Mouse (Mus musculus) naive thymus-derived CD4-positive, alpha-beta T cell, adult 2 months (primary cell): ENCODE measurements around the gene Zswim3.
"Not testable (repeated sequence)": the region's sequence is repeated elsewhere in the genome, so short reads cannot be mapped to it uniquely, and the experiment has no call there.

Source experiments
- DNase-seq: peaks from one replicate; pipeline ENCODE4 v3.0.0-alpha.2; 2011; ENCODE audit warnings: low read depth

Gene Zswim3

DNA sequence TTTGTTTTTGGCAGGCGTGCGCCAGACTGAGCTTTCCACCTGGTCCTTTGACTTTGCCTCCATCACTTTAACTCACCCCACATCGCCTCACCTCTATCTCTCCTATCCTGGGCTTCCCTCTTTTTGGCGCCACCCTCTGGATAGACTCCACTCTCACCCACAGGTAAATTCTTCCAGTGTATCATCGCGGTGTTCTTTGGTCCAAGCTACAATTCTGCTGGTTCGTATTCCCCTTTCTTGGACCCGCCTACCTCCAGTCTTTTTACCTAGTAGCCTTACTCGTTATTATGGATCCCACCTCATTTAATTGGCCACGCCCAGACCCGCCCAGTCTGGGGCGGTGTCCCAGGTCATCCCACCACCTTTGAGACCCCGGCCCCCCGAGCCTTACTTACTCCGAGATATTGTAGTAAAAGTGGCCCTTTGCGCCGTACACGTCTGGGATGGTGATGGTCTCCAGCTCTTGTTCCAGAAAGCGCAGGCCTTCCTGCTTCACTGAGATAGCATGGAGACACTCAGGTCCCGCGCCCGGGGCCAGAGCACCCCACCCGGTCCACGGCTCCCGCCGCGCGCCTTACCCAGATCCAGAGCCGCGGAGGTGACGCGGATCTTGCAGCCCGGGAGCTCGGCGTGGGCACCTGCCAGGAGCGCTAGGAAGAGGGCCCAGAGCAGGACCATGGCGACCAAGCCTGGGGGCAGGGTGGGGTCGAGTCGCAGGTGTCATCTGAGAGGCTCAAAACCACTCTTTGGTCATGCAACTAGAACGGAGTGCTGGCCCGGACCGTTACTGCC is 51.6 kb downstream of the Zswim3 start:
- peak; percentile 37 for DNase-seq

DNA sequence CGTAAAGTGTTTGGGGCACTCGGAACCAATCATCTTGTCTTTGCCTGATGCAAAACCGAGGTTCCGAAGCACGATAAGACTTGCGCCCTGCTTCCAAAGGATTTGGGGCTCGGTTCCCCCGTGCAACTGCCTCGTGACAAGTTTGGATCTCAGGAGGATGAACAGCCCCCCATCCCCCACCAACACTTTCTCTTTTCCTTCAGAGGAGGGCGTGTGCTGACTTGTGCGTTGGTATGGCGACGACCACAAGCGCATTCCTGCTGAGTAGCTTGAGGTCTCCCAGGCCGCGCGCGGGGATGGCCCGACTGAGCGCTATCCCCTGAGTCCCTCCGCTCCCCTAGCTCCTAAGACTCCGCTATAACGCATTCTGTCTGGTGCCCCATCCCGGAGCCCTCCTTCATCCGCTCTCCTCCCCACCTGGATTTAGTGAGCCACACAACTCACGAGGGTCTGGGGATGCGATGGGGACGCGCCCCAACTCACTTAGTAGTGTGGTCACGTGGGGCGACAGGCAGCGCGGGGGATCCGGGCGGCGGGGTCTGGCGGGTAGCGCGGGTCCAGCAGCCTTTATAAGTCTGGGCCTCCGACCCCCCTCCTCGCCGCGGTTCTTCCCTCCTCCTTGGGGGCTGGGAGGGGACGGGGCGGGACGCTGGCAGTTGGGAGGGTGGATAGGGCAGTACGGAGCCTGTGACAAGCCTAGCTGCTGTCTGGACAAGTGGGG is 52.4 kb downstream of the Zswim3 start, which contains the start of gene Pltp:
Gene Pltp, minus strand, starts transcription at position 611 of the 721 bp plus-strand sequence.
- peak; percentile 66 for DNase-seq

GRCm38 (mm10) chr2:164857842-164858553 is 53.1 kb downstream of the Zswim3 start:
- peak; percentile 39 for DNase-seq

DNA sequence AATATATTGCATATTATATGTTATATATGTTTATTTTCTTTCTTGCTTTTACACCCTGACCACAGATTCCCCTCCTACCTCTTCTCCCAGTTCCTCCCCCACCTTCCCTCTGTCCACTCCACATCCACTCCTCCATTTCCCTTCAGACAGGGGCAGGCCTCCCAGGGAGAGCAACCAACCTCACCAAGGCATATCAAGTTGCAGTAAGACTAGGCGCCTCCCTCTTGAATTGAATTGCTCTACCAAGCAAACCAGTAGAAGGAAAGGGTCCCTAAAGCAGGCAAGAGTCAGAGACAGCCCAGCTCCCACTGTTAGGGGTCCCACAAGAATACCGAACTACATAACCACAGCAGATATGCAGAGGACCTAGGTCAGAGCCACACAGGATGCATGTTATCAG is 54.3 kb downstream of the Zswim3 start:
- DNase-seq = no peak

- no peak for DNase-seq
These were observed 54.9 kb downstream of the Zswim3 start for GRCm38 (mm10) chr2:164859640-164860432.

- DNase-seq = no peak
These were observed 56.2 kb downstream of the Zswim3 start for GRCm38 (mm10) chr2:164861094-164861493.

- no peak for DNase-seq
These were observed 57.4 kb downstream of the Zswim3 start for GRCm38 (mm10) chr2:164862179-164862861.

DNA sequence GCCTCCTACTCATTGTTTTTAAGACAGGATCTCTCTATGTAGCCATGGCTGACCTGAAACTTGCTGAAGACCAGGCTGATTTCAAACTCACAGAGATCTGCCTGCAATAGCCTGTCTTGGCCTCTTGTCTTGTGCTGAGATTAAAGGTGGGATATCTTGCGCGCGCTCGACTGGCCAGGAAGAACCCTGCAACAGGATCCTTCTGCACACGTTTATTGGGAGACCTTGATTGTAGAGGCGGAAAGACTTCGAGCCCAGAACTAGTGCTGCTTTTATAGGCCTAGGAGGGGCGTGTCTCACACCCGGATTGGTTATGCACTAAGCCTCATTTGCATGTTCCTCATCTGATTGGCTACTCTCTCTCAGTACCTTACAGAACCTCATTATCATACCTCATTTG is 58.5 kb downstream of the Zswim3 start:
- DNase-seq = not testable (repeated sequence)

- no peak for DNase-seq
These were observed 59.7 kb downstream of the Zswim3 start for GRCm38 (mm10) chr2:164864593-164864992.

- DNase-seq = peak; percentile 54
These were observed 62.0 kb downstream of the Zswim3 start for GRCm38 (mm10) chr2:164866741-164867551.

DNA sequence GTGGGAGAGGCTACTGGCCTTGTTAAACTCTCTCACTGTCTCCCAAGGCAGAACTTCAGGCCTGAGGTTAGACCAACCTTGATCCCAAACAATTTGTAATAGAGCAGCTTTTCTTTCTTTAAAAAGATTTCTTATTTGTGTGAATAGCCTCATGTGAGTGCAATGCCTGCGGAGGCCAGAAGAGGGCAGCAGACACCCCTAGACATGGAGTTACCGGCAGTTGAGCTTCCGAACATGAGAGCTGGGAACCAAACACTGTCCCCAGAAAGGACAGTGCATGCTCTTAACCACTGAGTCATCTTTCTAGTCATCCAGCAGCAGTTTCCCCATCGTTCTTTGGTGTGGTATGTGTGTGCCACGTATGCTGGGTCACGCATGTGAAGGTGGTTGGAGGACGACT is 62.7 kb downstream of the Zswim3 start:
- DNase-seq = peak; percentile 50

- peak; percentile 73 for DNase-seq
These were observed 63.6 kb downstream of the Zswim3 start for GRCm38 (mm10) chr2:164868491-164868890.
